Mouse (Mus musculus) olfactory bulb, adult 2 months (tissue): ENCODE results near the gene Gpc1. TPM values are rescaled to one million over a fixed set of nuclear protein-coding genes. Genes with fewer than 3 reads are reported as not detected.
A peak's percentile ranks its signal among the peaks of the same experiment; 100 is the strongest.

Experiments
- H3K27ac ChIP-seq: fragments of 200-500 bp; 2 replicates; pipeline ENCODE4 v1.5.1; 2012; ENCODE audit warnings: low read depth, low read length; ENCODE audit not compliant: insufficient read depth
- H3K4me1 ChIP-seq: fragments of 200-500 bp; 2 replicates; pipeline ENCODE4 v1.6.1; 2012; ENCODE audit warnings: low read length; ENCODE audit not compliant: control insufficient read depth, insufficient read depth
- H3K4me3 ChIP-seq: fragments of 200-500 bp; 2 replicates; pipeline ENCODE4 v1.5.1; 2012; ENCODE audit warnings: mild to moderate bottlenecking, low read depth, low read length, moderate library complexity; ENCODE audit not compliant: insufficient read depth
- CTCF ChIP-seq: fragments of 200-500 bp; IDR thresholded peaks from 2 replicates; pipeline ENCODE4 v1.5.1; 2012; ENCODE audit warnings: low read depth, mild to moderate bottlenecking, low read length, moderate library complexity; ENCODE audit not compliant: insufficient read depth
- POLR2A ChIP-seq: fragments of 200-500 bp; IDR thresholded peaks from 2 replicates; pipeline ENCODE4 v1.6.1; 2012; ENCODE audit warnings: mild to moderate bottlenecking, low read depth, low read length, moderate library complexity; ENCODE audit not compliant: insufficient read depth
- WGBS: fragments of 180-500 bp; shearing (Covaris S2); methylation state at CpG from one replicate; pipeline ENCODE4 v1.1.7; 2018; 5-methylcytosine and 5-hydroxymethylcytosine counted together
- polyA plus RNA-seq: library from polyadenylated mRNA; stranded (reverse); fragments of >200 nt; gene quantifications from 2 replicates; pipeline ENCODE4 v1.2.4, GENCODE M21; 2012; ENCODE audit warnings: low replicate concordance; ENCODE audit not compliant: missing spikeins, insufficient read depth, insufficient read length

Gene Gpc1
- polyA plus RNA-seq, 1 experiment: not detected

GRCm38 (mm10) chr1:92845889-92846288 lies 14.4 kb downstream of the Gpc1 start:
- Histone ChIP-seq H3K4me3 (no peak overlapping the region), H3K4me1 (peaks cover 52% of the 10 kb centered on the region), H3K27ac (no peak overlapping the region)
- WGBS: 84% methylated on average over 7 of the region's 7 CpGs
- TF ChIP-seq POLR2A: no peak
- no peak for TF ChIP-seq CTCF

DNA sequence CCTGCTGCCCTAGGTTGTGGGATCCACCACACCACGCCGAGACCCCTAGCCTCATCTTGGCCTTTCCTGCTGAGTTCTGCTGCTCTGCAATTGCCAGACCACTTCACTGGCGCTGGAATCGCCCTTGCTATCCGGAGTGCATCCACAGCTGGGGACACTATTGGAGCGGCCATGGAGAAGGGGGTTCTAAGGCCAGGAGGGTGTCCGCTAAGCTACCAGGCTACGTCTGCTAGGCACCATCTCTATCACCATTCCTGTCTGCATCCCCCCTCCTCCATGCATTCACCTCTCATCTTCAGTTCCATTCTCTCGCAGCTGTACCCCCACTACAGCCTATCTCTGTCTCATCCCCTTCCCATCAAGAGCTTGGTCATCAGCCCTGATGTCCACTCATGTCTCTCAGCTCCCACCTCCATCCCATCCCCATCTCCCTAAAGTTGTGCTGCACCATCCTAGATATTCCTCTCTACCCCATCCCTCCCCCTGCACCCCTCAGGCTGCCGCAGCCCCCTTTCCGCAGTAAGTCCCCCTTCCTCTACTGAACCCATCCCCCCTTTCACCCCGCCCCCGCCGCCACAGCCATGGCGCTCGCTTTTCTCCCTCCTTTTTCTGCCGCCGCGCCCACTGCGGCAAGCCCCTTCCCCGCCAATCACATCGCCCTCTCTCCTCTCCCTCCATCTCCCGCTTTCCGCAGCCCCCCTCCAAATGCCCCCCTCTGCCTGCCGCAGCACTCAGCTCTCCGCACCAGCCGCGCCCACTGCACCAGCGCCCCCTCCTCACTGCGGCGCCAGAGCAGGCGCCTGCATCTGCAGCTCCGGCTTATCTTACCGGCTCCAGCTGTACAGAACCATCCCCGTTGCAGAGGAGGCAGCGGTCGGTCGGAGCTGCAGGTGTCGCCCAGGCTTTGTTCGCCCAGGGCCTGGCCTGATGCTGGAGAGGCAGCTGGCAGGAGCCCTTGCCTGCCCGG lies 16.7 kb downstream of the Gpc1 start:
- Histone ChIP-seq H3K27ac (peak overlapping the region; percentile 16; the same call in 1 of the 2 replicates), H3K4me3 (peak overlapping the region; percentile 49), H3K4me1 (peaks cover 48% of the 10 kb centered on the region)
- TF ChIP-seq POLR2A: no peak
- no peak for TF ChIP-seq CTCF
- 11% methylated on average over 41 of the region's 41 CpGs for WGBS

GRCm38 (mm10) chr1:92849491-92849890 lies 18.0 kb downstream of the Gpc1 start:
- TF ChIP-seq CTCF: no peak; the same call in 1 of the 2 replicates
- no peak for TF ChIP-seq POLR2A
- Histone ChIP-seq H3K4me1 (peaks cover 35% of the 10 kb centered on the region), H3K4me3 (peak overlapping the region; percentile 49), H3K27ac (peak overlapping the region; percentile 42)
- 67% methylated on average over 2 of the region's 2 CpGs for WGBS

DNA sequence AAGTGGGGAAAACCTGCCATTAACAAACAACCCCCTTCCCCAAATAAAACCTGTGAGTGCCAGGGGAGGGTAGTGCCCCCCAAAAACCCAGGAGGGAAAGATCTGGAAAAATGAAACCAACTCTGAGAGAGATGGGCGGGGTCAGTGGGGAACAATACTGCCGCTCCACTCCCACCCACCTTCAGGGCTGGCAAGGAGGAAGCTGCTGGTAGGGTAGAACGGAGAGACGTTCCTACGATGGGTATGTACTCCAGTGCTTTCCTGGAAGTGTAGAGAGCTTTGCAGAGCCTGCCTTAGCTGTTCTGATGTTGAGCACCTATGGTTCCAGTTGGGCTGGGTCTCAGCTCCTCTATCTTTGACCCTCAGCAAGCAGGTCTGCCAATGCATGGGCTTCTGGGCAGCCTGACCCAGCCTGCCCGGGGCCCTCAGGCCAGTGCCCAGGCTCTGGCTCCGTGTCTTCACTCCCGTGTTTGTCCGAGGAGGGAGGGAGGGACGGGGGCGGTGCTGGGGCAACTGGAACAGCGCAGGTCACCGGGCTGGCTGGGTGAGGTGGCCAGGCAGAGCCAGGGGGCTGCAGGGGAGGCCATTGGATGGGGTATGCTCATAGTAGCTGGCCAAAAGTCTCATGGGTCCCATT lies 18.6 kb downstream of the Gpc1 start:
- peak overlapping the region; percentile 49; the same call in 1 of the 2 replicates for H3K4me3 ChIP-seq
- 42% methylated on average over 13 of the region's 13 CpGs for WGBS

GRCm38 (mm10) chr1:92852450-92852849 lies 21.0 kb downstream of the Gpc1 start:
- H3K4me1 ChIP-seq: peaks cover 33% of the 10 kb centered on the region
- no peak overlapping the region for H3K27ac ChIP-seq
- WGBS: 80% methylated on average over 2 of the region's 2 CpGs
- H3K4me3 ChIP-seq: no peak overlapping the region
- TF ChIP-seq POLR2A (no peak), CTCF (no peak)

More for the DNA sequence above, 18.6 kb downstream of the Gpc1 start:
- H3K27ac ChIP-seq: no peak overlapping the region
- peaks cover 33% of the 10 kb centered on the region for H3K4me1 ChIP-seq
- TF ChIP-seq CTCF: no peak
- no peak for TF ChIP-seq POLR2A

- Histone ChIP-seq H3K4me3 (no peak overlapping the region), H3K4me1 (no peaks in the 10 kb centered on the region), H3K27ac (no peak overlapping the region)
- no peak for TF ChIP-seq POLR2A
- TF ChIP-seq CTCF: no peak
- WGBS: 56% methylated on average over 6 of the region's 6 CpGs
Measured at GRCm38 (mm10) chr1:92861503-92861902, 30.1 kb downstream of the Gpc1 start.

- WGBS: 80% methylated on average over 4 of the region's 4 CpGs
- TF ChIP-seq POLR2A: no peak
- no peak for TF ChIP-seq CTCF
- Histone ChIP-seq H3K4me3 (no peak overlapping the region), H3K4me1 (no peaks in the 10 kb centered on the region), H3K27ac (no peak overlapping the region)
Measured at GRCm38 (mm10) chr1:92863268-92863667, 31.8 kb downstream of the Gpc1 start.

DNA sequence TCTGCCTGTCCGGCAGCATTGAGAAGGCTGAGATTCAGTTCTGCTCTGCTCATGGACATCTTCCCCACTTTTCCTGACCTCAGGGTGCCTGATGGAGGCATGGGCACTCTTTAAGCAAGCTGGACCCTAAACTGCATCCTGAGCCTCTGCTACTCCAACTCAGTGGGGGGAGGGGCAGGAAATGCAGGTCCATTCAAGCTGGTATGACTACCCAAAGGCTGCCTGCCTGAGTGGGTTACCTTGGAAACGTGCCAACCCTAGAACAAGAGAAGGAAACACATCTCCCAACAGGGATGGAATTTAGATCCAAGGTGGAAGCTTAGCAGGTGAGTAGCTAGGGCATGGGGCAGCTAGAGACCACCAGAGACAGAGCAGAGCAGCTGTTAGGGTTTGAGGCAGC lies 34.7 kb downstream of the Gpc1 start:
- TF ChIP-seq POLR2A (no peak), CTCF (no peak)
- Histone ChIP-seq H3K27ac (no peak overlapping the region), H3K4me3 (no peak overlapping the region), H3K4me1 (no peaks in the 10 kb centered on the region)
- 59% methylated on average over 2 of the region's 2 CpGs for WGBS

DNA sequence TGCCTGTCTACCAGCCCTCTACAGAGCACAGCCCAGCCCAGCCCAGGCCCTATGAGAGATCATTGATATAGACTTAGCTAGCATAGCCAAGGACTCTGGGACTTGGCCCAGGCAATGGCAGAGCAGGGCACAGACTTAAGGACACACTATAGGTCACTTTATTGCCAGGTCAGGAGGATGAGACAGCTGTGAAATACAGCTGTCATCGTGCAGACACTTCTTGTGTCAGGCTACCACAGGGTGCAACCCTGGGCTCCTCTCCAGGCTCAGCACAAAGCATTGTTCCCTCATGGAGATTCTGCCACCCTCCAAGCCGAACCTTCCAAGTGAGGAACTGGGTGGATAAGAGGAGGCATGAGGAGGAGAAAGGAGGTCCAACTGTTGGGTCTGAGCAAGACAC lies 38.5 kb downstream of the Gpc1 start:
- 69% methylated on average over 2 of the region's 2 CpGs for WGBS
- no peak overlapping the region for H3K27ac ChIP-seq
- no peak for TF ChIP-seq CTCF
- TF ChIP-seq POLR2A: no peak
- no peaks in the 10 kb centered on the region for H3K4me1 ChIP-seq
- H3K4me3 ChIP-seq: no peak overlapping the region
